Mouse (Mus musculus) T-helper 1 cell (primary cell): ENCODE data around the gene Ccdc183.

Experiments
- in situ Hi-C: fragments of 300-600 bp; cut with MboI, MseI; formaldehyde crosslinking; loops from one replicate; pipeline ENCODE4 v1.15.1; 2025; ENCODE audit warnings: high pct_unique_total_duplicates

Gene Ccdc183

DNA sequence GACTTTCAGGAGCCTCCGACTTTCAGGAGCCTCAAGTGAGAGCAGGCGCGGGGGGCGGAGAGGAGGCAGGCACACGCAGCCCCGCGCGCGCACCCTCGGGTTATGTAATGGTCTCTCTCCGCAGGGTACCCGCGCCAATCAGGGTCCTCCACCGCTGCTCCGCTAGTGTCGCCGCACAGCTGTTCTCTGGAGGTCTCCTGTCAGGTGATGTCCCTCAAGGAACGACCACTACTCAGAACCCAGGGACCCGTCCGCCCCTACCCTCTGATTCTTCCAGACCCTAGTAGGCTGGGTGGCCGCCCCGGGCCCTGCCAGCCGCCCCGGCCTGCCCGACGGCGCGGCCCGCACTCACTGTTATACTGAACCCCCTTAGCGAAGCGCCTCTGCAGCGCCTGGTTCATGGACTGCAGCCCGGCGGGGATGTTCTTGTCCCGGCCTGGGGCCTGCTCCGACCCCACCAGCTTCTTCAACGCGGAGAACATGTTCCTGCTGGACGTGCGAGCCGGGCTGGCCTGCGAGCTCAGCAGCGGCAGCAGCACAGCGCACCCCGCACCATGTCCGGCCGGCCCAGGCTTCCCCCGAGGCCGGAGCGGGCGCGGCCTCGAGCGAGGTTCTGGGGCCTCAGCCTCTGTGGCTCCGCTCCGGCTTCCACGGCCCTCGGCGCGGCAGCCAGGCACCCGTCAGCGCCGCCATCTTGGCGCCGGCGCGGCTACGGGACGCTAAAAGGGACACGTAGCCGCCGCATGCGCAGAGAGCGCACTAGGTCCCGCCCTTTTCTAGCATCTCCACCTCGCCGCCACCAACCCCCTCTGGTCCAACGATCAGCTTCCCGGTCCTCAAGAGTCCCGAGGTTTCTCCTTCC, 9.5 kb downstream of the Ccdc183 start, which contains the start of gene Rabl6:
Gene Rabl6, minus strand, starts transcription at position 761 of the 862 bp plus-strand sequence.
- in situ Hi-C loops: no loop called here

GRCm38 (mm10) chr2:25602526-25602925, 15.0 kb downstream of the Ccdc183 start:
- in situ Hi-C loops: no loop called here

- in situ Hi-C loops: no loop called here
These were observed 17.4 kb downstream of the Ccdc183 start for GRCm38 (mm10) chr2:25600037-25600436.

DNA sequence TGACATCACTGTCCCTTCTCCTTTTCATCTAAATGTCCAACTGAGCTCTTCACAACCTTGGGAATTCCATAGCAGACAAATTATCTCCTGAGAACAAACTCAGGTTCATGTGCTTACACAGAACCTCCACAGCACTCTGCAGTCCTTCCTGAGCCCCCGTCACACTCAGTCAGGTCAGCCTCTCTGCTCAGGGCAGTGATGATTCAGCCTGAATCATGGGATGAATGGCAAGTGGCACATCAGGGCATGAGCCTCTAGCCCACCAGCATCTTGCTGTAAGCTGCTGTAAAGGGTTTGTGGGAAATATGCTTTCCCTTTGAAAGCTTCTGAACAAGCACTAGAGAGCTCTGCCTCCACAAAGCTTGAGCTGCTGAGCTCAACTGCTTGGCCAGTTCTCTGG, 18.7 kb downstream of the Ccdc183 start:
- in situ Hi-C loops: no loop called here

- in situ Hi-C loops: no loop called here
These were observed 20.5 kb downstream of the Ccdc183 start for GRCm38 (mm10) chr2:25596765-25597510.

DNA sequence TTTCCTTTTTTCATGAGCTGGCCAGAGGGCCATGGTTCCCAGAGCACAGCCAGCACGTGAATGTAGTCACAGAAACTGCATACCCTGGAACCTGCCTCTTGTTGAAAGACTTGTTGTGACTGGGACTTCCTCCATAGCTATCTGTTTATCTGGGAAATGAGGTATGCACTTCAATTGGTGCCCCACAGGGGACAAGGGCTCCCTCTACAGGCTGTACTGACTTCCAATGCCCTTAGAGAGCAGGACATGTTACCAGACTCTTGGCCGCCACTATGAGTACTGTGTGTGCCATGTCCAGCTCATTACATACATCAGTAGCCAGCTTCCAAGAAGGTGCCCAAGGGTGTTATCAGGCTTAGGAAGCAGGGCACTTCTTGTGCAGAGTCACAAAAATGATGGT, 25.6 kb downstream of the Ccdc183 start:
- in situ Hi-C loops: no loop called here

GRCm38 (mm10) chr2:25588227-25588907, 29.1 kb downstream of the Ccdc183 start:
- in situ Hi-C loops: no loop called here

- in situ Hi-C loops: no loop called here
These were observed 30.2 kb downstream of the Ccdc183 start for GRCm38 (mm10) chr2:25587290-25587689.

DNA sequence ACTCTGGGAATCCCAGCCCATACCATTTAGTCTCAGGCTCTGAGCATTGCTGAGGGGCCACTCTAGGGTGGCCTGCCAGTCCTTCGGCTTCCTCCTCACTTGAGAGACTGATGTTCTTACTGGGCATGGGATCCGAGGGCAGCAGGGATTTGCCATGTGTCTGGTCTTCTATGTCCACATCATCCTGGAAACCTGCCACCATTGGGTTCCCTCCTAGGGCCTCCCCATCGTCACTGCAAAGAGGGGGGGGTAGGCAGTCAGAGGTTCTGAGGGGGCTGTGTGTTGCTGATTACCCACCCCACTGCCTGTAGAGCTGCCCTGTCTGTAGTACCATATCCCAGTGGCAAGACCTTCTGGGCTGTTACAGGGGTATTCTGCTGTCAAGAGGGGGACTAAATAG, 31.9 kb downstream of the Ccdc183 start:
- in situ Hi-C loops: no loop called here

DNA sequence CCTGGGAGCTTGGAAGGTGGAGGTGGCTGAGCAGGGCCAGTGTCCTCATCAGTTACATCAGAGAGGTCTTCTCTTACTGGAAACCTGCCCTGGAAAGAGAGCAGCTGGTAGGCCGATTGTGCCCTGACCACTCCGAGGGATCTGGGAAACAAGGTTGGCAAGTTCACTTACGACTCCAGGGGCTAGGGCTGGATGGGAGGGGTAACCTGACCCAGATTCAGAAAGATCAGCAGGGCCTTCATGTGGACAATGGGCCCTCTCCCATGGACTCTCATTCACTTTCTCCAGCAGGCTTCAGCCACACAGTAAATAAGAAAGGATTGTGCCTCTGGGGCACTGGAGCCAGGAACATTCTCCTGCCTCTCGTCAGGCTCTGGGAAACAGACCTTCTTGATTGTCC, 32.6 kb downstream of the Ccdc183 start:
- in situ Hi-C loops: no loop called here

- in situ Hi-C loops: no loop called here
These were observed 33.3 kb downstream of the Ccdc183 start for GRCm38 (mm10) chr2:25584152-25584551.

- in situ Hi-C loops: no loop called here
These were observed 33.9 kb downstream of the Ccdc183 start for GRCm38 (mm10) chr2:25583571-25583970.

- in situ Hi-C loops: no loop called here
These were observed 34.4 kb downstream of the Ccdc183 start for GRCm38 (mm10) chr2:25583120-25583481.

DNA sequence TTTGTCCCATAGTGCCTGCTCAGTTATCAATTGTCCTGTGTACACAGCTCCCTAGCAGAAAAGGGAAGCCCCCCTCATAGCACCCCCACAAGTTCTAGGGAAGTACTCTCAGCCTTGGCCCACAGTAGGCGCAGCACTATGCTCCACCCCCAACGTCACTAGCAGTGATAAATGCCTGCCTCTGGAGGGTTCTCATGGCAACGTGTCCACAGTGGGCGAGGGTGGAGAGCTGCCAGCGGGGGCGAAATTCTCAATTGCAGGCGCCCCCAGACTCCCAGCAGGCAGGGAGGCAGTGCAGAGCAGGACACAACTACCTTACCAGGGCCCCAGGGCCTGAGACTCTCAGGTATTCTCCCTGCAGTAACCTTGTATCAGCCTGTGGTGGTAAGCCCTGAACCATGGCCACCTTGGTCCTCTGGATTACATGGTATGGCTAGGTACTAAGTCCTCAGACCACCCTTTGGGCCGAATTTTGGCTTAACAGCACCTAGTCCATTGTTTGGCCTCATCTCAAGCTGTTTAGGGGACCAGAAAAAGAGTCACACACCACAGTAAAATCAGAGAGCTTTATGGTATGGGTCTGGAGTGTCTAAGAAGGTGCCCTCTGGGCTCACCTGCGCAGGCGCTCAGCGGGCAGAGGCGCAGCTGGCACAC, 34.9 kb downstream of the Ccdc183 start:
- in situ Hi-C loops: no loop called here

GRCm38 (mm10) chr2:25581901-25582301, 35.6 kb downstream of the Ccdc183 start:
- in situ Hi-C loops: no loop called here

DNA sequence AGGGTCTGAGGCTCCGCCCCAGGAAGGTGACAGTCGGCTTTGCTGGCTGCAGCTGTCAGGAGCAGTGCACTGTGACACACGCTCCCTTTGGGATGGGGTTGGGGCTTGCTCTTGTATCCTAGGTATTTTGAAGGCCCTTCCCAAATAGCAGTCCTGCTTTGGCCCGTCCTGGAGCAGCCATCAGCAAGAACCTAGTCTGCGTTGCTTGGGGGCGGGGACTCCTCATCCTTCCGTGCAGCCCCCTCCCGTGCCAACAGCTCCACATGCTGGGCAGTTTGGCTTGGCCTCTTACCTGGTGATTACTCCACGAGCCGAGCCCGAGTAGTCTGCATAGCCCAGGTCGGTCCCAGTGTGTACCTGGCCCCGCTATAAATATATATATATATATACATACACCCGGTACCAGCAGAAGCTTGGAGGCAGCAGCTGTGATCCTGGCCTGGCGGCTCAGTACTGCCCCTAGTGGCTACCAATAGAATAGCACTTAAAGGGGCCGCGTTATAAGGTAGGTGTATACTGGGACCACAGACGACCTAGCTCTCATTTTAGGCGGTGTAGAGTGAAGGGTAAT, 36.1 kb downstream of the Ccdc183 start, which contains the start of gene Ajm1:
Gene Ajm1, minus strand, starts transcription at position 464 of the 571 bp plus-strand sequence.
- in situ Hi-C loops: no loop called here

DNA sequence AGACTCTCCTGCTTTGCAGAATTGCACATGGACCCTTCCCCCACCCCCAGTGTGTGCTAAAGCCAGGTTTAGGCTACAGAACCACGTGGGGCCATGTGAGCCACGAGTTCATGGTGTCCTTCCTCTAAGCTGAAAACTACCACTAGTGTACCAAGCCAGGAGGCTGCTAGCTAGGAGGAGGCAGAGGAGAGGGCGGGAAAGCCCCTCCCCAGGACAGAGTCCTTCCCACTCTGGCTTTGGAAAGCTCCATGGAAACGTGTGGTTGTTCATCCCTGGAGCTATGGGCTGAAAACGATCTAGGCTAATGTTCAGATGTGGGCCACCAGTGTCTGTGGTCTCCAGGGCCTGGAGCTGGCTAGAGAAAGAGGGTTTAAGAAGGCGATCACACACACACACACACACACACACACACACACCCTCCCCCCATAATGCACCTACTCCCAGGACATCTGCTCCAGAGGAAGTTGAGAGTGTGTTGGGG, 36.8 kb downstream of the Ccdc183 start:
- in situ Hi-C loops: no loop called here

- in situ Hi-C loops: no loop called here
These were observed 37.6 kb downstream of the Ccdc183 start for GRCm38 (mm10) chr2:25579737-25580460.

GRCm38 (mm10) chr2:25578796-25579736, 38.4 kb downstream of the Ccdc183 start:
- in situ Hi-C loops: no loop called here
